Mouse (Mus musculus): ENCODE measurements around the gene Clstn2. TPM values are rescaled to one million over a fixed set of nuclear protein-coding genes. Genes with fewer than 3 reads are reported as not detected.

Clstn2 gene
- polyA plus RNA-seq, 1 experiment from 2014 or later, result 7.5 TPM

- 54% methylated on average over 8 of the region's 8 CpGs for WGBS
- H3K27me3 ChIP-seq (replicated peaks; ENCODE audit: control insufficient read depth, insufficient read depth, low read length), result no peaks in the 10 kb centered on the region
- H3K9ac ChIP-seq (ENCODE audit: low read length), result no peak overlapping the region
- DNase-seq (ENCODE audit: low spot score) (peak; percentile 66), ATAC-seq (peak; percentile 54; the same call in 1 of the 2 replicates)
- H3K36me3 ChIP-seq (ENCODE audit: control insufficient read depth, insufficient read depth, low read length), result no peaks in the 10 kb centered on the region
- no peak overlapping the region for H3K4me3 ChIP-seq (ENCODE audit: low read depth, low read length)
- H3K4me2 ChIP-seq (ENCODE audit: low read length), result no peak overlapping the region
- H3K4me1 ChIP-seq (ENCODE audit: control insufficient read depth, insufficient read depth, low read length), result no peaks in the 10 kb centered on the region
- H3K9me3 ChIP-seq (replicated peaks; ENCODE audit: control insufficient read depth, low read length), result no peaks in the 10 kb centered on the region
- no peak overlapping the region for H3K27ac ChIP-seq (ENCODE audit: low read depth, low read length)
Measured at GRCm38 (mm10) chr9:97867013-97867700, 165.8 kb downstream of the Clstn2 start.

- Histone ChIP-seq H3K4me2 (ENCODE audit: low read length) (no peak overlapping the region), H3K36me3 (ENCODE audit: control insufficient read depth, insufficient read depth, low read length) (no peaks in the 10 kb centered on the region), H3K4me1 (ENCODE audit: control insufficient read depth, insufficient read depth, low read length) (no peaks in the 10 kb centered on the region), H3K9me3 (replicated peaks; ENCODE audit: control insufficient read depth, low read length) (no peaks in the 10 kb centered on the region), H3K27ac (ENCODE audit: low read depth, low read length) (no peak overlapping the region), H3K9ac (ENCODE audit: low read length) (no peak overlapping the region), H3K27me3 (replicated peaks; ENCODE audit: control insufficient read depth, insufficient read depth, low read length) (no peaks in the 10 kb centered on the region), H3K4me3 (ENCODE audit: low read depth, low read length) (no peak overlapping the region)
- no peak for DNase-seq (ENCODE audit: low spot score)
- ATAC-seq, result no peak
Measured at GRCm38 (mm10) chr9:97852859-97853258, 180.1 kb downstream of the Clstn2 start.

GRCm38 (mm10) chr9:97847873-97848838 is 184.8 kb downstream of the Clstn2 start:
- H3K27me3 ChIP-seq (replicated peaks; ENCODE audit: control insufficient read depth, insufficient read depth, low read length), result no peaks in the 10 kb centered on the region
- 60% methylated on average over 12 of the region's 12 CpGs for WGBS
- no peaks in the 10 kb centered on the region for H3K9me3 ChIP-seq (replicated peaks; ENCODE audit: control insufficient read depth, low read length)
- no peaks in the 10 kb centered on the region for H3K36me3 ChIP-seq (ENCODE audit: control insufficient read depth, insufficient read depth, low read length)
- H3K27ac ChIP-seq (ENCODE audit: low read depth, low read length), result no peak overlapping the region
- no peak overlapping the region for H3K4me2 ChIP-seq (ENCODE audit: low read length)
- ATAC-seq (peak; percentile 60), DNase-seq (ENCODE audit: low spot score) (peak; percentile 71)
- H3K4me3 ChIP-seq (ENCODE audit: low read depth, low read length), result no peak overlapping the region
- H3K4me1 ChIP-seq (ENCODE audit: control insufficient read depth, insufficient read depth, low read length), result no peaks in the 10 kb centered on the region
- H3K9ac ChIP-seq (ENCODE audit: low read length), result no peak overlapping the region

DNA sequence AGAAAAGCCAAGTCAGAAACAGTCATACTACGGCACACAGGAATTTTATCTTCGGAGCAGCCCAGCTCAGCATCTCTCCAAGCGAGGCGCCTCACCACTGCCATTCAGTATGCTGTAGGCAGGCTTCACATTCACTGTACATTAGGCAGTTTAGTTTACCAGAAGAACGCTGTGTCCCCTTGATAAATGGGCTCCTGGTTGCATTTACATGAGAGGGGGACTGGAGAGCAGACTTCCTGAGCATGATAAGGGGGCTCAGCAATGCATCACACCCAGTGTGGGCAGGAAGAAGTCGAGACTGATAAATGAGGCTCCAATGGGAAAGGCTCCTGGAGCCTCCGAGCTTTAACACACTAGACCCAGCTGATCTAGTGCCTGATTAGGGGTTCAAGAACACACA is 190.9 kb downstream of the Clstn2 start:
- Histone ChIP-seq H3K27ac (ENCODE audit: low read depth, low read length) (no peak overlapping the region), H3K27me3 (replicated peaks; ENCODE audit: control insufficient read depth, insufficient read depth, low read length) (no peaks in the 10 kb centered on the region), H3K4me3 (ENCODE audit: low read depth, low read length) (no peak overlapping the region), H3K9ac (ENCODE audit: low read length) (no peak overlapping the region), H3K9me3 (replicated peaks; ENCODE audit: control insufficient read depth, low read length) (no peaks in the 10 kb centered on the region), H3K36me3 (ENCODE audit: control insufficient read depth, insufficient read depth, low read length) (no peaks in the 10 kb centered on the region), H3K4me2 (ENCODE audit: low read length) (no peak overlapping the region), H3K4me1 (ENCODE audit: control insufficient read depth, insufficient read depth, low read length) (no peaks in the 10 kb centered on the region)
- 88% methylated on average over 7 of the region's 7 CpGs for WGBS
- DNase-seq (ENCODE audit: low spot score) (no peak), ATAC-seq (no peak)

GRCm38 (mm10) chr9:97831216-97831615 is 201.8 kb downstream of the Clstn2 start:
- no peaks in the 10 kb centered on the region for H3K9me3 ChIP-seq (replicated peaks; ENCODE audit: control insufficient read depth, low read length)
- no peaks in the 10 kb centered on the region for H3K36me3 ChIP-seq (ENCODE audit: control insufficient read depth, insufficient read depth, low read length)
- no peak for ATAC-seq
- no peak overlapping the region for H3K27ac ChIP-seq (ENCODE audit: low read depth, low read length)
- no peak for DNase-seq (ENCODE audit: low spot score)
- H3K27me3 ChIP-seq (replicated peaks; ENCODE audit: control insufficient read depth, insufficient read depth, low read length), result no peaks in the 10 kb centered on the region
- H3K4me1 ChIP-seq (ENCODE audit: control insufficient read depth, insufficient read depth, low read length), result peaks cover 4% of the 10 kb centered on the region; the same call in 1 of the 2 replicates
- WGBS, result 88% methylated on average over 3 of the region's 3 CpGs
- H3K4me2 ChIP-seq (ENCODE audit: low read length), result no peak overlapping the region
- H3K4me3 ChIP-seq (ENCODE audit: low read depth, low read length), result no peak overlapping the region
- H3K9ac ChIP-seq (ENCODE audit: low read length), result no peak overlapping the region

- 80% methylated on average over 2 of the region's 2 CpGs for WGBS
- no peak for ATAC-seq
- peaks cover 4% of the 10 kb centered on the region; the same call in 1 of the 2 replicates for H3K4me1 ChIP-seq (ENCODE audit: control insufficient read depth, insufficient read depth, low read length)
Measured at GRCm38 (mm10) chr9:97829919-97830318, 203.1 kb downstream of the Clstn2 start.

DNA sequence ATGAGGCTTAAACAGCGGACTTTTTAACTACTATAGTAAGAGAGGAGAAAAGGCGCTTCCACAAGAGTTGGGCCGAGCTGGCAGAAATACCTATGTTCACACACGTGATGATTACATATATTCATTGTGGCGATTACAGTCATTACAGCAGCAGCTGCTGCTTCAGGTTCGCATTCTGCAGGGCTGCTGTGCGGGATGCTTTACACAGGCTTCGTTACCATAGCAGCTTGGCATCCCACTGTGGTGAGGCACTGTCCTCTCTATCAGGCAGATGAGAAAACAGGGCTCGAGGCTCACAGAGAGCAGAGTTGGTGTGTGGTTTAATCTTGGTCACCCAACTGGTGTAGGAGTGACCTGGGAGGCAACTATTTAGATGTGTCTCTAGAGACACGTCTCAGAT is 205.3 kb downstream of the Clstn2 start:
- DNase-seq (ENCODE audit: low spot score) (peak; percentile 58), ATAC-seq (peak; percentile 54; the same call in 1 of the 2 replicates)
- WGBS, result 61% methylated on average over 10 of the region's 10 CpGs
- no peak overlapping the region for H3K27ac ChIP-seq (ENCODE audit: low read depth, low read length)
- peaks cover 4% of the 10 kb centered on the region; the same call in 1 of the 2 replicates for H3K4me1 ChIP-seq (ENCODE audit: control insufficient read depth, insufficient read depth, low read length)
- no peak overlapping the region for H3K4me3 ChIP-seq (ENCODE audit: low read depth, low read length)
- H3K27me3 ChIP-seq (replicated peaks; ENCODE audit: control insufficient read depth, insufficient read depth, low read length), result no peaks in the 10 kb centered on the region
- no peak overlapping the region for H3K4me2 ChIP-seq (ENCODE audit: low read length)
- no peak overlapping the region for H3K9ac ChIP-seq (ENCODE audit: low read length)
- H3K36me3 ChIP-seq (ENCODE audit: control insufficient read depth, insufficient read depth, low read length), result no peaks in the 10 kb centered on the region
- H3K9me3 ChIP-seq (replicated peaks; ENCODE audit: control insufficient read depth, low read length), result no peaks in the 10 kb centered on the region

More at GRCm38 (mm10) chr9:97829919-97830318, 203.1 kb downstream of the Clstn2 start:
- Histone ChIP-seq H3K9ac (ENCODE audit: low read length) (no peak overlapping the region), H3K9me3 (replicated peaks; ENCODE audit: control insufficient read depth, low read length) (no peaks in the 10 kb centered on the region), H3K36me3 (ENCODE audit: control insufficient read depth, insufficient read depth, low read length) (no peaks in the 10 kb centered on the region), H3K27ac (ENCODE audit: low read depth, low read length) (no peak overlapping the region), H3K4me3 (ENCODE audit: low read depth, low read length) (no peak overlapping the region), H3K4me2 (ENCODE audit: low read length) (no peak overlapping the region), H3K27me3 (replicated peaks; ENCODE audit: control insufficient read depth, insufficient read depth, low read length) (no peaks in the 10 kb centered on the region)
- DNase-seq (ENCODE audit: low spot score), result no peak

GRCm38 (mm10) chr9:97826077-97826947 is 206.7 kb downstream of the Clstn2 start:
- Histone ChIP-seq H3K4me2 (ENCODE audit: low read length) (no peak overlapping the region), H3K27ac (ENCODE audit: low read depth, low read length) (no peak overlapping the region), H3K36me3 (ENCODE audit: control insufficient read depth, insufficient read depth, low read length) (no peaks in the 10 kb centered on the region), H3K4me3 (ENCODE audit: low read depth, low read length) (no peak overlapping the region), H3K4me1 (ENCODE audit: control insufficient read depth, insufficient read depth, low read length) (peaks cover 4% of the 10 kb centered on the region; the same call in 1 of the 2 replicates), H3K9ac (ENCODE audit: low read length) (no peak overlapping the region), H3K9me3 (replicated peaks; ENCODE audit: control insufficient read depth, low read length) (no peaks in the 10 kb centered on the region), H3K27me3 (replicated peaks; ENCODE audit: control insufficient read depth, insufficient read depth, low read length) (no peaks in the 10 kb centered on the region)
- ATAC-seq, result peak; percentile 81
- peak; percentile 71 for DNase-seq (ENCODE audit: low spot score)
- 31% methylated on average over 16 of the region's 16 CpGs for WGBS

All from forebrain, embryonic 14.5 days (tissue).